Mouse (Mus musculus) cerebellum, postnatal 14 days (tissue): Measurements from ENCODE around the gene Unc13c.

Experiments
- DNase-seq, 2 experiments: peaks; one replicate each; pipeline ENCODE4 v3.0.0; 2021; ENCODE audit warnings: mixed read lengths in 2 of 2

Unc13c gene

GRCm38 (mm10) chr9:73867410-73868067 lies 101.2 kb downstream of the Unc13c start:
- DNase-seq = no peak

- no peak for DNase-seq
Observed at GRCm38 (mm10) chr9:73866666-73867065, 102.1 kb downstream of the Unc13c start.

- DNase-seq = peak in 1 of 2 experiments; percentile 23
Observed at GRCm38 (mm10) chr9:73859469-73859868, 109.3 kb downstream of the Unc13c start.

GRCm38 (mm10) chr9:73854281-73854680 lies 114.5 kb downstream of the Unc13c start:
- DNase-seq = no peak

- no peak for DNase-seq
Observed at GRCm38 (mm10) chr9:73806681-73807080, 162.1 kb downstream of the Unc13c start.

- peak; percentile 21 to 40 for DNase-seq
Observed at GRCm38 (mm10) chr9:73774616-73775015, 194.2 kb downstream of the Unc13c start.

GRCm38 (mm10) chr9:73755185-73755584 lies 213.6 kb downstream of the Unc13c start:
- DNase-seq = peak in 1 of 2 experiments; percentile 22

GRCm38 (mm10) chr9:73753480-73753879 lies 215.3 kb downstream of the Unc13c start:
- no peak for DNase-seq

GRCm38 (mm10) chr9:73751344-73751743 lies 217.4 kb downstream of the Unc13c start:
- DNase-seq = peak; percentile 40 to 41

- no peak for DNase-seq
Observed at GRCm38 (mm10) chr9:73734446-73734845, 234.3 kb downstream of the Unc13c start.

- DNase-seq = peak; percentile 20 to 42
Observed at GRCm38 (mm10) chr9:73725717-73726662, 242.8 kb downstream of the Unc13c start.

GRCm38 (mm10) chr9:73724776-73725175 lies 244.0 kb downstream of the Unc13c start:
- peak in 1 of 2 experiments; percentile 41 for DNase-seq

GRCm38 (mm10) chr9:73713508-73713907 lies 255.3 kb downstream of the Unc13c start:
- DNase-seq = peak in 1 of 2 experiments; percentile 50

- DNase-seq = no peak
Observed at GRCm38 (mm10) chr9:73697103-73697502, 271.7 kb downstream of the Unc13c start.

- DNase-seq = no peak
Observed at GRCm38 (mm10) chr9:73681580-73681979, 287.2 kb downstream of the Unc13c start.

- DNase-seq = no peak
Observed at GRCm38 (mm10) chr9:73680545-73681495, 287.9 kb downstream of the Unc13c start.

GRCm38 (mm10) chr9:73671656-73672212 lies 297.0 kb downstream of the Unc13c start:
- DNase-seq = no peak

GRCm38 (mm10) chr9:73670040-73670439 lies 298.7 kb downstream of the Unc13c start:
- DNase-seq = no peak

- peak in 1 of 2 experiments; percentile 15 for DNase-seq
Observed at GRCm38 (mm10) chr9:73662839-73663238, 305.9 kb downstream of the Unc13c start.

GRCm38 (mm10) chr9:73649088-73649487 lies 319.7 kb downstream of the Unc13c start:
- no peak for DNase-seq

- peak in 1 of 2 experiments; percentile 37 for DNase-seq
Observed at GRCm38 (mm10) chr9:73638119-73638518, 330.6 kb downstream of the Unc13c start.

- DNase-seq = no peak
Observed at GRCm38 (mm10) chr9:73625171-73625570, 343.6 kb downstream of the Unc13c start.
